Mouse (Mus musculus) layer of hippocampus, postnatal 14 days (tissue): ENCODE data around the gene Nceh1. TPM values are rescaled to one million over a fixed set of nuclear protein-coding genes. Genes with fewer than 3 reads are reported as not detected.

ENCODE experiments used
- DNase-seq, 2 experiments: peaks; one replicate each; pipeline ENCODE4 v3.0.0; 2021 to 2022; ENCODE audit warnings: low spot score in 2 of 2, mixed read lengths in 1 of 2
- total RNA-seq, 2 experiments: library from RNA; stranded (reverse); gene quantifications; 2 replicates each; pipeline ENCODE4 v1.2.3; 2021

Gene Nceh1
- total RNA-seq, 2 experiments from 2014 or later = 93.7 to 95.0 TPM

DNA sequence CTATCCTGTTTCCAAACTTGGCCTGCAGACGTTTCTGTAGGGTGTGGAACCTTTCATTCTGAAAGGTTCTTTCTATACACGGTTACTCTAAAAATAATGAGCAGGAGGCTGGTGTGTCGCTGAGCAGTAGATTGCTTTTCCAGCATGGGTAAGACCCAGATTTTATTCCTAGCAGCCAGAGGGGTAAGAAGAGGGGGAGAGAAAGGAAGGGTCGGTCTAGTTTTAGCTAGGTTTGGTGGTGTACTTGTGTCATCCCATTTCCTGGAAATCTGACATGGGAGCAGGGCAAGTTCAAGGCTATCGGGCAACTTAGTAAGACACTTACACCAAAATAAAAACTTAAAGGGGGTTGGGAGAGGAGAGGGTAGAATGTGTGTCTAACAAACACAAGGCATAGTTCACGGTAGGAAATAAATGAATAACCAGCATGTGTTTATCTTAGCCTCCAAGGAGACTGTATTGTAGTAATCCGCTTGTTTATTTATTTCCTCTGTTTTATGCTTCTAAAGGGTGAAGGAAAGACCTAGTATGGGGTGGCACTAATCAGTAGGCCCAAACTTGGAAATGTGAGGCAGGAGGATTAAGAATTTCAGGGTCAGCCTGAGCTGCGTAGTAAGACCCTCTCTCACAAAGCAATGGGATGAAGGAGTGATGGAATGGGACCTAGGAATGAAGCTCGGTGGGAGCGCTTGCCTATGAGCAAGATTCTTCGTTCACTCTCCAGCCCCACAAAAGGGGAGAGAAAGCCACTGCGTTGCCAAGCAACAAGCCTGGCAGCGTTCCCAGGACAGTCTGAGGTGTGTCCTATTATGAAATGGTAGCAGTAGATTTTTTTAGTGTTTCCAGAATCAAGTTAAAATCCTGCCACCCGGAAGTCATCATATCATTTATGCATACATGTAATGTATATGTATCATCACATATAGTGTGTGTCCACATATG lies 6.8 kb downstream of the Nceh1 start:
- peak; percentile 53 to 67 for DNase-seq

DNA sequence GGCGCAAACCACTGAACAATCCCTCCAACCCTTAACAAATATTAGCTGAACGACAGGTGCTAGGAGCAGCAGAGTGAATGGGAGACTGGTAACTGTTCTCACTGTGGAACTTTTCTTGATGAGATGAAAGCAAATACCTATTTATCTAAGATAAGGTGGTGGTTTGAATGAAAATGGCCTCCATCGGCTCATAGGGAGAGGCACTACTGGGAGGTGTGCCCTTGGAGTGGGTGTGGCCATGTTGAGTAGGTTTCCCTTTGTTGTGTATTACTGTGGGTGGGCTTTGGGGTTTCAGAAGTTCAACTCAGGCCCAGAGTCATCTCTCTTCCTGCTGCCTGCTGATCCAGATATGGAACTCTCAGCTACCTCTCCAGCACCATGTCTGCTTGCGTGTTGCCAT lies 8.1 kb downstream of the Nceh1 start:
- no peak for DNase-seq

DNA sequence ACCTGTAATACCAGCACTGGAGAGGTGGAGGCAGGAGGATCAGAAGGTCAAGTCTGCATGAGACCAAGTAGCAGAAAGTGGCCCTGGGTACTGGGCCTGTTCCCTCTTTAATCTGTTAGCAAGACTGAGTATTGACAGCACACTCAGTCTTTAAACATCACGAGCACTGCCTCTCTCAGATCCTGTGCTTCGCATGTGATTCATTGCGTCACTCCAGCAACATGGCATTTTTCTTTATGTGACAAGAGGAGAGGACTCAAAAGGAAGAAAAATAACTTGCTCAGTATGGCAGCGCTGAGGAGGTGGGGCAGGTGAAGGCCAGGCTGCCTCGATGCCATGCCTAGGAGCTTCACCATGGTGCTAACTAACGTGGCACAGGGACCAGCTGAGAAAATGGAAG lies 9.1 kb downstream of the Nceh1 start:
- no peak for DNase-seq

DNA sequence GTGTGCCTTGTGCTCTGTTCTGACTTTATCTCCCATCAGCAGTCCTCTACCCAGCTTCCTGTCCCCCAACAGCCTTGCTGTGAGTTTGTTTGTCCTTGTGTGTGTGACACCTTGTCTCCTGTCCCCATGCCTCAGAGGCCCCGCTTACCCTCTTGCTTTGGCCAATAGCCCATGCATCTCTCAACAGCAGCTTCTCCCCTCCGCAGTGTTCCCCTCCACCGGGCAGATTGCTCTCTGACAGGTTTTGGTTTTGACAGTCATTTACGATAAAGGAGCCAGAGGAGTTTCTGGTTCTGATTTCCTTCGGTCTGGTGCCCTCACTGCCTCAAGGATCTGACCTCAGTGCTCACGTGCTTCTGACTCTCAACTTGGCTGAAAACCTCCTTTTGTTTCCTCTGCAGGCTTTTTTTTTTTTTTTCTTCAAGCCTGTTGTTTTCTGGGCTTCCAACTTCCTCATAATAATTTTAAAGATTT lies 11.1 kb downstream of the Nceh1 start:
- DNase-seq = no peak

DNA sequence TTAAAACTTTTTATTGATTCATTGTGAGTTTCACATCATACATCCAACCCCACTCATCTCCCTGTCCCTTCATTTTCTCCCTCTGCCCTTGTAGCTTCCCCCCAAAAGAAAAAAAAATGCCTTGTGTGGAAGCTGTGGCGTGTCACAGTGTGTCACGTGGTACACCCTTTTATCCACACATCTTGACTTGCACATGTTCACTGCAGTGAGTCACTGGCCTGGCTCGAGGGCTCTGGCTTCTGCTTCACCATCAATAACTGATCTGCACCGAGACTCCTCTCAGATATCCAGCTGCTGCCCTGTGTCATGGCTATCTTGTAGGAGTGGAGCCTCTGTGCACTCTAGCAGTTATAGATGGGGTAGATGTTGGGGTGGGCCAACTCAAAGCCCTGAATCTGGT lies 12.4 kb downstream of the Nceh1 start:
- DNase-seq = no peak

DNA sequence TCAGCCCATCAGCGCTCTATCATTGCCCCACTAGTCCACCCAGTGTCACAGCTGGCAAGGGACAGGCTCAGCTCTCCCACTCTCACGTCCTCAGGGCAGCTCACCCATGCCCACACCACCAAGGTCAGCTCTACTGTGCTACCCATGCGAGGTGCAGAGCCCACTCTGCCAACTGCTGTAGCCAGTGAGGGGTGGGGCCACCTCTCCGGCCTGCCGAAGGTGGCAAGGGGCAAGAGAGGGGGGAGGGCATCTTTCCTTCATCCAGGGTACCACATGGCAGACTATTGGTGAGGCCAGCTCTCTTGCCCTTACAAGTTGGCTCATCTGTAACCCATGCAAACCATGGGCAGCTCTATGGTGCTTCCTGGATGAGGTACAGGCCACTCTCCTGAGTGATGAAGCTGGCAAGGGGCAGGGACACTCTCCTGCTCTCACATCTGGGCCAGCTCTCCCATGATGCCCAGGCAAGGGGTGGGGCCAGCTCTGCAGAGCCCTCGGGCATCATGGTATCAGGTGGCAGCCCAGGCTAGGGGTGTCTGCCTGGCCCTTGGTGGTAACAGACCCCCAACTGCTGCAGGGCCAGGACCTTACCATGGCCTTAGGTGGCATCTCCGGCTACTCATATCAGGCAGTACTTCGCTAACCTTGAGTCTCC lies 12.9 kb downstream of the Nceh1 start:
- no peak for DNase-seq

DNA sequence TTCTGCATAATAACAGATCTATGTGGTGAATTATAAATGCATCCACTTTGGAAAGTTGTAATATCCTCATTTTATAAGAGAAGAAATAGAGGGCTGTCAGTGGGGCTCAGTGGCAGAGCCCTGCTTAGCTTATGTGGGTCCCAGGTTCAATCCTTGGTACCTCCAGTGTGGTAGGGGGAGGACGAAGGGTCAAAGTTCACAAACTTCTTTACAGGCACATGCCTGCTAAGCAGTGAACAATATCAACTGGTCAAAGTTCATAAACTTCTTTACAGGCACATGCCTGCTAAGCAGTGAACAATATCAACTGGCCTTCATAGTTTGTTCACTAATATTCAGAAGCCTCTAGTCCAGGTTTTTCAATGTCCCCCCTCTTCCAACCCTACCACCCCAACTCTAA lies 13.8 kb downstream of the Nceh1 start:
- no peak for DNase-seq

DNA sequence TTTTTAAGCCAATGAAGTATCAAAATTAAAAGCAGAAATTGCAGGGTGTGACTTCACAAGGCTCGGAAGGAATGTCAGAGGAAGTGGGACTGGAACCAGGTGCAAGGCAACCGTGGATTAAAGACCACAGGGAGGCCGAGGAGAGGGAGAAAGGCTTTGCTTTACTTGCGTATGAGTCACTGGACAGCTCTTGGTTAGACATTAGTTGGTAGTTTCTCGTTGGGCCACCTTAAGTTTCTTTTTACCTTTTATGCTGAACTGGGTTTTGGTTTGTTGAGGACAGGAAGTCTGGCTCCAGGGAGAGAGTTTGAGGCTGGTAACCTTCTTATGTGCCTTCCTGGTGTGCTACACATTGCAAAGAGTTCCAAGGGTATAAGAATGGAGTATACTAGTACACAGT lies 15.1 kb downstream of the Nceh1 start:
- DNase-seq = no peak

DNA sequence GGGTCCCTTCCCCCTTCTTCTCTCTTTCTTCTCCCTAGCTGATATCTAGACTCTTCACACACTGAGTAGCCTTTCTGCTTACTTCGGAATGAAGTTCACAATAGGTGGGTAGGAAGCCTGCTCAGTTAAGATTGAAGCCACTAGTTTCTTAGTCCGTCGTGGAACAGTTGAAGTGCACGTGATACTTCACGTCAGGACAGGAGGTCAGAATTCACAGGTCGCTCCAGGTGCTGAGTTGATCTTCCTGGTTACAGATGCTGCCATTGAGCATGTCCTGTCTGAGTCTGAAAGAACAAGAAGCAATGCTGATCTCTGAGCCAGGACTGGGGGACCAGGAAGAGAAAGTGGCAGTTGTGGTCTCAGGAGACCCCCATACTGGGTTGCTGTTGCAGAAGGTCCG lies 16.4 kb downstream of the Nceh1 start:
- DNase-seq = no peak

DNA sequence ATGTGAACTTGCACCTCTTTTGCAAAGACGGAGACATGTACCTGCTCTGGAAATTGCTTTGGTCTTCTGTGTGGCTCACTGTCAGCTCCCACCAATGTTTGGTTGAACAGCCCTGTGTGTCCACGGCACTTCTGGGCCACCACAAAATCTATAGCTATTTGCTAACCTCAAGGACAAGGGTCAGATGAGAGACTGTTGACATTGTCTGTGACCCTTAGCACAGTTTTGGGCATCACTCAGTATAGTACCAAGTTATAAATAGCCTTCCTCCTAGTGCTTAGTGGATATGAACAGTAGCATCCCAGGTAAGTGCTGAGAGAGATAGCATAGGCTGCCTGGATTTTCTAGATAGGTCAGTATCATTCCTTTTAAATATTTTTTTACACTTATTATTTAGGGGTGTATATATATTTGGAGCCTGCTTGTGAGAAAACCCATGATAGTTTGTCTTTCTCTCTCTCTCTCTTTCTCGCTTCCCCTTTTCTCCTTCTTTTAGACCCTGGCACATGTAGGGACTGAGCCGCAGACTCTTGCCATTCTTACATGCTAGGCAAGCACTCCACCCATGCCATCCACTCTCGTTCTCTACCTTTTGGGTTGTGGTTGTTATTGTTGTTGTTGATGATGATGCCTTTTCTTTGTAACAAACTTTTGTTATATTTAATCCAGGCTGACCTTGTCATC lies 19.1 kb downstream of the Nceh1 start:
- no peak for DNase-seq

DNA sequence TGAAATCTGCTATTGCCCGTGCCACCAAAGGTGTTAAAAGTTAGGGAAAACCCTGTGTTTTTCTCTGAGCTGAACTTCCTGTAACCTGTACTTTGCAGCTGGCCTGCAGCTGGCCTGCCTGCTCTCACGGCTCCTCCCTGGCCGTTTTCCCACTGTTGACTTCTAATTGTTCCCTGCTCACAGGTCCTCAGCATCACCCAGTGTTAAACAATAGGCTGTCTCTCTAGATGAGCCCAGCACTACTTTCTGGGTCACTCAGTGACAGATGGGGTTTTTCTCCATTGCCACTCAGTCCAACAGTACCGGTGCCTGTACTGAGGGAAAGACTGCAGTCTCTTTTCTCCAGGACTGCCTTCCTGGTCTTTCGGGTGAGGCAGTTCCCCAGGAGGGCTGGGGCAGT lies 22.3 kb downstream of the Nceh1 start:
- no peak for DNase-seq

DNA sequence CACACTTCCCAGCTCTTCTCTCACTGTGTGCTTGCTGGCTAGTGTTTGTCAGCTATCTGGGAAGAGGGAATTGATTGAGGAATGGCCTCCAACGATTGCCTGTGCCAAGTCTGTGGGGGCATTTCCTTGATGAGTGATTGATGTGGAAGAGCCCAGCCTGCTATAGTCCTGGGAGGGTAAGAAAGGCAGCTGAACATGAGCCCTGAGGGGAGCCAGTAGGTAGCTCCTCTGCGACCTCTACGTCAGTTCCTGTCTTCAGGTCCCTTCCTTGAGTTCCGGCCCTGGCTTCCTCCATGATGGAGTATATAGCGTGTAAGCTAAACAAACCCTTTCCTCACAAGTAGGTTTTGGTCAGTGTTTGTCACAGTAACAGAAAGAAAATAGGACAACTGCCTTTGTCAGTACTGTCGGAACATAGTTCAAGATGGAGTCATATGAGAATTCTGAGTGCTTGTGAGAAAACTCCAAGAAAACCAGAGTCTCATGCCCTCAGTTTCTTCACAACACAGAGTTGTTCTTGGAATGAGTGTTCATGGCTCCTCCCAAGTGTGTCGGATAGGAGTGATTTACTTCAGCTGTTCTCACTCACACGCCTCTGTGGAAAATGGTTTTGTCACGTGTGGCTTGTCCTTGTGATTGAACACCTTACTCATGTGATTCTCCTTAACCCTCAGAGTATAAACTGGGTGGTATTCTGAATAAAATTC lies 22.9 kb downstream of the Nceh1 start:
- no peak for DNase-seq

DNA sequence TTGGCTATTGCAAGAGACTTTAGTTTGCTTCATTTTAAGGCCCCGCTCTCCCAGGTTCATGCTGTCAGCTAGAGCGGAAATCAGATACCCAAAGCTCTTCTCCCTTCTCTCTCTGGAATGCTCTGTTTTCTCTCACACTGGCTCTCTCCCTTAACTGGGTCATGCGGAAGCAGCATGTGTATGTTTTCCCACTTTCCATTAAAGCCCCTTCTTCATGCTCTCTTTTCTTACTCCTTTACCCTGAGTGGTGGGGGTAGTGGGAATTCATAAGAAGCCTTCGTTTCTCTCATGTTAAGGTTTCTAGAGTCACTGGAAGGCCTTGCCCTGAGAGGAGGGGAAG lies 23.4 kb downstream of the Nceh1 start:
- DNase-seq = no peak

DNA sequence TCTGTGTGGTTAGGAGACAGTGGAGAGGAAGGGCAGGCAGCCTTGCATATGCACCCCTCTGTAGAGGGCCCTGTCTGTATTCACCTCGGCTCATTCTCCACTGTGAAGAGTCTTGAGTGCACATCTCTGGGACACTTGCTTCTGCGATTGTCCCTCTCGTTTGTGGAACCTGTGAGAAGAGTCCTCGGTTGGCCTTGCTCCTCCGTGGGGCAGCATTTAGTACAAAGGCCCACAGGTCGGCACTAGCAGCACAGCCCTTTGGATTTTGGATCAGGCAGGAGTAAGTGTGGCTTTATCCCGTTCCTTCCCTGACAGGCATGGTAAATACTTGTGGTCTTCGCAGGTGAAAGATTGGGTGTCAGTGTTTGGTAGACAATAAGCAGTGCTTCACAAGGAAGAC lies 23.8 kb downstream of the Nceh1 start:
- no peak for DNase-seq

DNA sequence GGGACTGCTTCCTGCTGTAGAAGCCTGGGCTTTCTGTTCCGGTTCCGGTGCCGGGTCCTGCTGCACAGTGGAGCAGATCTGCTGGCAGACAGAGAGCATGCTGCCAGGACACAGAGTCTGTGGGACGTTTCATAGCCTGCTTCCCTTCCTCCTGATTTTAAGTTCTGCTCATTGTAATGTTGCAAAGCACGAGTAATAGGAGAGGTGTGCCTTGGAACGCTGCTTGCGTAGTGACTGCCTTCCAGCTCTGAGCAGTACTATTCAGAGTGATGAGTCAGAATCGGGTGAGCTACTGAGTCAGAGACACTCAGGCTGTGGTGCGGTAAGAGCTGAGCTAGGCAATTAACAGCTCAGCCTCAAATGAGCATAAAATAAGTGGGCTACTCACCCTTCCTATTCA lies 26.9 kb downstream of the Nceh1 start:
- peak in 1 of 2 experiments; percentile 39 for DNase-seq

DNA sequence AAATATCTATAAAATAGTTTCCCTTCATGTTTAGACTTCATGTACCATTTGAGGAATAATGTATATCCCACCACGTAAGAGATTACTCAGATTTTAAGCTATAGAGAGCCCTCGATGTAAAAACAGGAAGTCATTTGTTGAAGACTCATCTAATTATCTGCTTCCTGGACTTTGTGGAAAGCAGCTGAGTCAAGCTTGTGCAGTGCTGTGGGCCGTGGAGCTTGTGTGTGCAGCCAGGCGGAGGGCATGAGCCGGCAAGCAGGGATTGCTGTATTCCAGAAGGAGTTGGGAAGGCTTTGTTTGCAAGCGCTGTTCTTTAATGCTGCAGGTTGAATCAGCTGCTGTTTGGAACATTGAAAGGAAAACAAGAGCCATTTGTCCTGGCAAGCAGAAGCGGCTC lies 27.5 kb downstream of the Nceh1 start:
- no peak for DNase-seq

DNA sequence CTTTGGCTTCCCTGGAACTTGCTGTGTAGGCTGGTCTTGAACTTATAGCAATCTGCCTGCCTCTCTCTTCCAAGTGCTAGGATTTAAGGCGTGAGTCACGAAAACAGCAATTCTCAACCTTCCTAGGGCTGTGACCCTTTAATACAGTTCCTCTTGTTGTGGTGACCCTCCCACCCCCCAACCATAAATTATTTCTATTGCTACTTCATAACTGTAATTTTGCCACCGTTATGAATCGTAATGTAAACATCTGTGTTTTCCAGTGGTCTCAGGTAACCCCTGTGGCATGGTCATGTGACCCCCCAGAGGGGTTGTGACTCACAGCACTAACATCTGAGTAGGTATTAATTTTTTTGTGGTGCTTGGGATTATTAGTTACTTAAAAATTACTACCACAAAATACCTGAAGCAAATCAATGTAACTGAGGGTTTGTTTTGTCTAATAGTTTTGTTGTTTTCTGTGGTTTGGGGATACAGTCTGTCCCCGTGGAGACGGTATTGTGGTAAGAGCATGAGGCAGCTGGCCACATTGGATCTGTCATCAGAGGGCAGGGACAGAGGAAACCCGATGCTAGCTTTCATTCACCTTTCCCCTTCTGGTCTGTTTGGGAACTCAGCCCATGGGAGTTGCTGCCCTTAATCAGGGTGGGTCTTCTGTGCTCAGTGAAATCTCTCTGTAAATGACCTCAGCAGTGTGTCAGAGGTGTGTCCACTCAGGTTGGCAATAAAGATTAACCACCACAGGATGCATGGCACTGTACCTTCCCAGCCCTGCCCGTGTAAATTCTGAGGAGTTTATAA lies 31.5 kb downstream of the Nceh1 start:
- DNase-seq = no peak

DNA sequence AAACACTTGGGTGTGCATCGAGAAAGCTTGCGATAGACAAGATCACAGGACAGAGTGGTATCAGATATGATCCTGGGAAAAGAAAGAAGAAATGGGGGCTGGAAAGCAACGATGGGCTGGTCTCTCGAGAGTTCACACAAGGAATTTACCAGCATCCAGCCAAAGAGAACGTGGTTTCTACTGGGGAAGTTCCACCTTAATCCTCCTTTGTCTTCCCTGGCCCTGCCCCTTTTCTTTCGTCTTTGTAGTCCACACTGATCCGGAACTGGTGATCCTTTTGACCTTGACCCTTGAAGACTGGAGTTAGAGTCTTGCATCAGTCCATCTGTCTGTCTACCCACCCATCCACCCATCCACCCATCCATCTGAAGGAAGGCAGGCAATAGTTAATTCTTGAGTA lies 34.6 kb downstream of the Nceh1 start:
- DNase-seq = no peak

DNA sequence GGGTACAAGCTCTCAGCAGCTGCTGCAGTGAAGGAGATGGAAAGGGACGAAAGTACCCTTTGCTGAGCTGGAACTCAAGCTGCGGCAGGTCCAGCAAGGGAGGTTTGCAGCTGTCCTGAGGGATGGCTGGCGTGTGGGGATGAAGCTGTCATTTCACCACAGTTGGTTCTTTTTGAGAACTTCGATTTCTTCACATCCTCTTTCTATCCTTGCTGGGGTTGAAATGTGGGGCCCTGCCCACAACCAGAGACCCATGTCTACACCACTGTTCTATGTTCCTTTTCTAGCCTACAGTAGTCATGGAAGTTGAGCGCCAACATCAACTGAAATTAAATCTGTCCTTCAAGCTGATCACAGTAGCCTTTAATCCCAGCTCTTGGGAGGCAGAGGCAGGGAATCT lies 35.8 kb downstream of the Nceh1 start:
- DNase-seq = no peak

DNA sequence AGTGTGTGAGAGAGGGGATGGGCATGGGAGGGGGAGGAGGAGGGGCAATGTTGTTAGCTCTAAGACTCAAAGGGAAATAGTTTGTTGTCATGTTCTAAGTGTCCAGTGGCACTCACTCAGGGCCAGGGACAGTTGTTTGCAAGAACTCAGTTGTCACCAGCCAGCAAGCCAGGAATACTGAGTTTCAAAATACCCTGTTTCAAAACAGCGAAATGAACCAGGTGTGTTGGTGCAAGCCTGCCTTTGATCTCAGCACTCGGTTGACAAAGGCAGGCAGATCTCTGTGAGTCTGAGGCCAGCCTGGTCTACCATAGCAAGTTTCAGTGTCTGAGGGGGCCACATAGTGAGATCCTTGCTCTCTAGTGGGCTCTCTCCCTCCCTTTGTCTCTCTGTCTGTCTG lies 39.3 kb downstream of the Nceh1 start:
- no peak for DNase-seq

DNA sequence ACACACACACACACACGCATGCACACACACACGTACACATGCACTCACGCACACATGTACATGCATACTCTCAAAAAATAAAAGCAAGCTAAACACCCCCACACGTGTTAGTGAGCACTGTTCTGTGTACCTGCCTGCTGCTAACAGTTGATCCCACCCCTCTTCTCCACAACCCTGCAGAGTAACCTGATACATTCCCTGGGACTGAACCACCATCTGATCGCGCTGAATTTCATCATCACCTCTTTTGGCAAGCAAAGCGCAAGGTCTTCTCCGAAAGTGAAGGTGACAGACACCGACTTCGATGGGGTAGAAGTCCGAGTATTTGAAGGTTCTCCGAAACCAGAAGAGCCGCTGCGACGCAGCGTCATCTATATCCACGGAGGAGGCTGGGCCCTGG lies 39.7 kb downstream of the Nceh1 start:
- no peak for DNase-seq
